Mouse (Mus musculus): ENCODE measurements around the gene Slc17a5. TPM values are rescaled to one million over a fixed set of nuclear protein-coding genes. Genes with fewer than 3 reads are reported as not detected.

Gene Slc17a5
- polyA plus RNA-seq (2012; ENCODE audit: low replicate concordance) = 2.5 and 4.9 TPM in 2 replicates

DNA sequence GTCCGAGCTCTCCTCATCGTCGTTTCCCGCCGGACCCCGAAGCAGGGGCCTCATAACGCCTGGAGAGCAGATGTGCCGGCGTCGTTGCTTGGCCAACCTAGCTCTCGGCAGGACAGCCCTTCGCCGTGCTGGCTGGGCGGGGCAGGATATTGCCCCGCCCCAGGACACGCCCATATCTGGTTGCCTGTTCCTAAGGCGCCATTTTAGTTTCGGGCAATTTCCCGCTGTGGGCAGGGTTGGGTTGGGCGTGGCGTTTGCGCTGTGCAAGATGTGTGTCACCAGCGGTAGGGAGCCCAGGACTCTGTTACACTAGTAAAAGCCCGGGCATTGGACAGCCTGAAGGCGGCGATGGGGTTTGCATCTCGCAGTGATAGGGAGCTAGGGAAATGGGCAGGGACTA, at the start of gene Slc17a5:
TSS of gene Slc17a5 (minus strand) at position 128 of the 400 bp plus-strand sequence.

DNA sequence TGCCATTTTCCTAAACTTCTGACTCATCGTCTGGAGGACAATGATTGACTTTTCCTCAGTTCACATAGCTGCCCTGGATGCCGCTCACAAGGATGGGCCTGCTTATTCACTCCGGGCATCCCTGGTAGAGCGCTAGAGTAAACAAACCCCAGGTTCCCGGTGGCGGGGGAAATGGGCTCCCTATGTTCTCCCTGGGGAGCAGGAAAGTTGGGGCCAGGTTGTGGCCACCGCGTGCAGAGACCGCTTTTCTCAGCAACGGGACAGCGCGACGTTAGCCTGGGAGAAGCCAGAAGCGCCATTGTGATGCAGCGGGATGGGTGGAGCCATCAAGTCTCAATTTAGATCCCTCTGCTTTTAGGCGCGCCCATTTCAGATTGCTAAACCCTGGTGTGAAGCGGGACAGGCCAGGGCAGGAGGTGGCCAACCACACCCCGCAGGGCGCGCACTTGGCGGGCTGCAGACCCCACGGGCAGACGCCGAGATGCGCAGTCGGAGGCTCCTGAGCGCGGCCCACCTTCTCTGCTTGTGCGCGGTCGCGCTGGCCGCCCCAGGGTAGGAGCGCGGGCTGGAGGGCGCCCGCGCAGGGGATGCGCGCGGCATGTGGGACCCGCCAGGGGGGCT, 27.7 kb upstream of the Slc17a5 start, which contains the start of gene Cd109:
TSS of gene Cd109 (plus strand) at position 146 of the 621 bp plus-strand sequence.

DNA sequence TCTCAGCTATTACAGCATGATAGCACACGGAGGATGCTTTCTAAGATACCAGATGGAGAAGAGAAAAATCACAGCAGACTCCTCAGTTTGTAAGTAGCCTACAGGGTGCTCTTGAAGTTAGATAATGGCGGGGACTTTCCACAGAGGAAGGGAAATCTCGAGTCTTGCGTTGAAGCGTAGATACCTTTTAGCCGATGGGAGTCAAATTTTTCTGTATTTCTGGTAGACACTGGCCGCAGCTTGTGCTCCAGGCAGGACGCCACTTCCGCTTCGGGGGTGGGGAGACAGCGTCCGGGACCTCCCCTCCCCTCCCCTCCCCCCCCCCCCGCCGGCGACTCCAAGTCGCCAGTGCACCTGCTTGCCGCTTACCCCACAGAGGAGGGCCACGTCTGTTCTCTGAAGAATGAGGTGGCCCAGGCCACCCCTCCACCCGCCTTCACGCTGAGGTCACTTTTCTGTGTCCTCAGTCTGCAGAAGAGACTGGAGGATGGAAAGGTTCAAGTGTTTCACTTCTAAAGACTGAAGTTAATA, 98.9 kb downstream of the Slc17a5 start, which contains the start of gene Eef1a1:
TSS of gene Eef1a1 (minus strand) at position 262 of the 531 bp plus-strand sequence.

Other genes with a start within 250 kb of the Slc17a5 start
- not detected in 2 replicates for gene Gsta2, start 232.3 kb downstream of the Slc17a5 start, polyA plus RNA-seq (2012; ENCODE audit: low replicate concordance)
- gene Dppa5a, start 219.9 kb downstream of the Slc17a5 start, polyA plus RNA-seq (2012; ENCODE audit: low replicate concordance) = not detected in 2 replicates
- not detected in 2 replicates for gene Ooep, start 209.3 kb downstream of the Slc17a5 start, polyA plus RNA-seq (2012; ENCODE audit: low replicate concordance)
- gene Ddx43, start 192.3 kb downstream of the Slc17a5 start, polyA plus RNA-seq (2012; ENCODE audit: low replicate concordance) = 0.64 and 1.4 TPM in 2 replicates
- gene Cgas, start 144.8 kb downstream of the Slc17a5 start, polyA plus RNA-seq (2012; ENCODE audit: low replicate concordance) = 1.1 and 4.1 TPM in 2 replicates
- 8.8 and 19.1 TPM in 2 replicates for gene Mto1, start 139.8 kb downstream of the Slc17a5 start, polyA plus RNA-seq (2012; ENCODE audit: low replicate concordance)
- gene Gm17324, start 139.3 kb downstream of the Slc17a5 start, polyA plus RNA-seq (2012; ENCODE audit: low replicate concordance) = 0.15 TPM in 1 of 2 replicates, not detected in the other
- gene Eef1a1, start 98.9 kb downstream of the Slc17a5 start, polyA plus RNA-seq (2012; ENCODE audit: low replicate concordance) = 594 and 678 TPM in 2 replicates
- gene Cd109, start 27.5 kb upstream of the Slc17a5 start, polyA plus RNA-seq (2012; ENCODE audit: low replicate concordance) = not detected in 2 replicates

All from hematopoietic multipotent progenitor cell, adult 10-12 weeks (in vitro differentiated cells).